Mouse (Mus musculus) G1E (cell line): ENCODE results near the gene Znrf4. TPM values are rescaled to one million over a fixed set of nuclear protein-coding genes. Genes with fewer than 3 reads are reported as not detected.
A peak's percentile ranks its signal among the peaks of the same experiment; 100 is the strongest.

Experiments used
- ATAC-seq: 2 replicates; pipeline ENCODE4 v1.8.0; 2016; ENCODE audit warnings: mild to moderate bottlenecking; ENCODE audit not compliant: insufficient number of reproducible peaks, poor library complexity, low FRiP score, severe bottlenecking; ENCODE audit errors: extremely low read depth
- DNase-seq: peaks from one replicate; pipeline ENCODE4 v3.0.0; 2012; ENCODE audit warnings: low spot score
- H3K27me3 ChIP-seq: 2 replicates; pipeline ENCODE4 v1.6.1; 2012; ENCODE audit warnings: mild to moderate bottlenecking, low read length, inconsistent platforms; ENCODE audit not compliant: insufficient read depth
- H3K36me3 ChIP-seq: replicated peaks from 2 replicates; pipeline ENCODE3; 2012; ENCODE audit warnings: mild to moderate bottlenecking, inconsistent platforms
- H3K4me1 ChIP-seq: 2 replicates; pipeline ENCODE4 v1.6.1; 2012; ENCODE audit warnings: low read depth, low read length, inconsistent platforms, mixed read lengths; ENCODE audit not compliant: insufficient read depth
- H3K4me3 ChIP-seq: 2 replicates; pipeline ENCODE4 v1.5.1; 2012; ENCODE audit warnings: low read depth, mild to moderate bottlenecking, inconsistent platforms, low read length, moderate library complexity, mixed read lengths
- H3K9me3 ChIP-seq: replicated peaks from 2 replicates; pipeline ENCODE4 v1.6.1; 2012; ENCODE audit warnings: inconsistent platforms
- CTCF ChIP-seq: IDR thresholded peaks from 2 replicates; pipeline ENCODE4 v1.5.1; 2012; ENCODE audit warnings: low read depth, low read length, inconsistent platforms, mixed read lengths
- GATA1 ChIP-seq: IDR thresholded peaks from 2 replicates; pipeline ENCODE4 v1.6.1; 2012; ENCODE audit warnings: borderline replicate concordance, low read length, inconsistent platforms, mixed read lengths
- GATA2 ChIP-seq: IDR thresholded peaks from 2 replicates; pipeline ENCODE4 v1.6.1; 2012; ENCODE audit warnings: low read depth, low read length, inconsistent platforms, borderline replicate concordance
- POLR2AphosphoS5 ChIP-seq: IDR thresholded peaks from 2 replicates; pipeline ENCODE4 v1.6.1; 2012; ENCODE audit warnings: low read depth, low read length, inconsistent platforms; ENCODE audit not compliant: insufficient replicate concordance
- TAL1 ChIP-seq: conservative IDR thresholded peaks from 2 replicates; pipeline ENCODE4 v1.6.1; 2012; ENCODE audit warnings: low read depth, low read length, inconsistent platforms, mixed read lengths
- polyA plus RNA-seq: library from polyadenylated mRNA; stranded (reverse); fragments of >175 nt; gene quantifications from 2 replicates; pipeline ENCODE4 v1.2.3, GENCODE M21; 2012
- total RNA-seq, 2 experiments: library from RNA; stranded (forward) in 1 of 2; stranded (reverse) in 1 of 2; fragments of 200-1000 nt in 1 of 2; fragments of >200 nt in 1 of 2; fragmentation: Nextera tagmentation in 1 of 2; gene quantifications; 2 replicates each; pipeline ENCODE4 v1.2.3; 2014 to 2017

Znrf4 gene
- total and polyA plus RNA-seq, 3 experiments = not detected

- Histone ChIP-seq H3K4me1 (peaks cover 58% of the 10 kb centered on the region), H3K27me3 (peaks cover 14% of the 10 kb centered on the region), H3K36me3 (no peaks in the 10 kb centered on the region), H3K4me3 (no peak overlapping the region), H3K9me3 (peaks cover 6% of the 10 kb centered on the region; the same call in 1 of the 2 replicates)
- DNase-seq = no peak
- TF ChIP-seq GATA1 (no peak), POLR2AphosphoS5 (no peak), GATA2 (no peak), TAL1 (no peak)
- no peak for ATAC-seq
These were observed 24.6 kb upstream of the Znrf4 start for GRCm38 (mm10) chr17:56536874-56537273.

GRCm38 (mm10) chr17:56536192-56536591, 24.0 kb upstream of the Znrf4 start:
- TF ChIP-seq POLR2AphosphoS5 = no peak
- no peak for TF ChIP-seq GATA2
- TF ChIP-seq TAL1 = peak; percentile 74
- peak; percentile 84 for ATAC-seq
- Histone ChIP-seq H3K4me1 (peaks cover 53% of the 10 kb centered on the region), H3K9me3 (peaks cover 6% of the 10 kb centered on the region; the same call in 1 of the 2 replicates), H3K27me3 (peaks cover 11% of the 10 kb centered on the region), H3K36me3 (no peaks in the 10 kb centered on the region), H3K4me3 (peak overlapping the region; percentile 13; the same call in 1 of the 2 replicates)
- DNase-seq = peak; percentile 67

GRCm38 (mm10) chr17:56524943-56525342, 12.7 kb upstream of the Znrf4 start:
- H3K27me3 ChIP-seq = no peaks in the 10 kb centered on the region
- H3K4me3 ChIP-seq = no peak overlapping the region
- peak; percentile 97 for ATAC-seq

DNA sequence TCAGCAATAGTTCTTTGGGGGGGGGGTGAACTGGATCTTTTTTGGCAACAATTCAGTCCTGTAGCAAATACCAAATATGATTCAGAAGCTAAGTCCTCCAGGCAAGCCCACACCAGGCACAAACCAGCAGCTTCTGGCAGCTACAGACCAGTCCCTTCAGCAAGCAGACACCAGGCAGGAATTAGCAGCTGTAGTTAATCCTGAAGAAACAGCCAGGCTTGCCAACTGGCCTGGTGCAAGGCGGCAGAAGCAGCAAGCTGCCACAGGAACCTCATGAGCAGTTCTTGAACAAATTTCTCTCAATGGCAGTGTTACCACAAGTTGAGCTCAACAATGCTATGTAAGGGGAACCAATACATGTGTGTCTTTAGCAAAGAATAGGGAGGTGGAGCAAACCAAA, 10.5 kb upstream of the Znrf4 start:
- Histone ChIP-seq H3K27me3 (peaks cover 11% of the 10 kb centered on the region; the same call in 1 of the 2 replicates), H3K4me1 (peaks cover 20% of the 10 kb centered on the region), H3K4me3 (no peak overlapping the region), H3K9me3 (no peaks in the 10 kb centered on the region), H3K36me3 (no peaks in the 10 kb centered on the region)
- TF ChIP-seq CTCF = no peak
- no peak for TF ChIP-seq GATA1
- no peak for TF ChIP-seq POLR2AphosphoS5
- no peak for TF ChIP-seq GATA2
- no peak for TF ChIP-seq TAL1
- ATAC-seq (no peak), DNase-seq (no peak)

More at GRCm38 (mm10) chr17:56524943-56525342, 12.7 kb upstream of the Znrf4 start:
- Histone ChIP-seq H3K4me1 (peaks cover 20% of the 10 kb centered on the region), H3K9me3 (no peaks in the 10 kb centered on the region), H3K36me3 (no peaks in the 10 kb centered on the region)
- TF ChIP-seq POLR2AphosphoS5 = no peak
- TF ChIP-seq TAL1 = peak; percentile 73
- peak; percentile 34 for DNase-seq

DNA sequence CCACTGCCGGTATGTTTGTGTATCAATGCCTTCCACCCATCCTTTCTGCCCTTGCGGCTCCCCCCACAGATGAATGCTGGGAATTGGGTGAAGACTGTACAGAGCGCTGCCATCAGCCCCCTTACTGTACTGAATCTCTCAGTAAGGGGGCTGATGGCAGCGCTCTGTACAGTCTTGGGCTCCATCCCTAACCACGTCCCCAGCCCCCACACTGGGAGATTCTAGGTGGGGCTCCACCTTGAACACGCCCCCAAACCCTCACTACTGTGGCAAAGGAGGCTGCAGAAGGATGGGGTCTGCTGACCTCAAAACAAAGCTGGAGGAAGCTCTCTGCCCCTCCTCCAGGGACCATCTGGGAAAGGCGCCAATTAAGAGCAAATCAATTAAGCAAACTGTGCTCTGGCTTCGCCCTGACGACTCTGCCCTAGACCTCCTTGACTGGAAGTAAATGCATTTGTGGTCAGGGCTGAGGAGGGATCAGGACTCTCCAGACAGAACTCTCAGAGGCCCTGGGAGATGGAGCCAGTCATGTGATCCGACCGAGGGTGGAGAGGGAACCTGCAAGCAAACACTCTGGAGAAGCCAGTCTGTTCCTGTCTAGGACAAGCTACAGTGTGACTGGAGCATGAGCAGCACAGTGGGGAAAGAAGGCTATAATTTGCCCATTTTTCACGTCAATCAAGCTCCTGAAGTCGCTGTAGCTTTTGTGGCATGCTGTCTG, 3.6 kb upstream of the Znrf4 start:
- H3K27me3 ChIP-seq = peaks cover 69% of the 10 kb centered on the region

GRCm38 (mm10) chr17:56514916-56515315, 2.7 kb upstream of the Znrf4 start:
- H3K36me3 ChIP-seq = no peaks in the 10 kb centered on the region
- no peak overlapping the region for H3K4me3 ChIP-seq
- peaks cover 69% of the 10 kb centered on the region for H3K27me3 ChIP-seq
- DNase-seq (no peak), ATAC-seq (no peak)
- TF ChIP-seq GATA2 (no peak), CTCF (no peak), GATA1 (no peak), TAL1 (no peak), POLR2AphosphoS5 (no peak)
- H3K4me1 ChIP-seq = peaks cover 14% of the 10 kb centered on the region
- peaks cover 35% of the 10 kb centered on the region for H3K9me3 ChIP-seq

More for the DNA sequence above, 3.6 kb upstream of the Znrf4 start:
- Histone ChIP-seq H3K4me3 (no peak overlapping the region), H3K36me3 (no peaks in the 10 kb centered on the region), H3K4me1 (peaks cover 14% of the 10 kb centered on the region), H3K9me3 (peaks cover 26% of the 10 kb centered on the region)
- no peak for ATAC-seq
- TF ChIP-seq POLR2AphosphoS5 (no peak), CTCF (no peak), GATA1 (no peak), TAL1 (no peak), GATA2 (no peak)
- DNase-seq = no peak

GRCm38 (mm10) chr17:56514330-56514729, 2.1 kb upstream of the Znrf4 start:
- Histone ChIP-seq H3K9me3 (peaks cover 35% of the 10 kb centered on the region), H3K4me3 (no peak overlapping the region), H3K36me3 (no peaks in the 10 kb centered on the region), H3K27me3 (peaks cover 65% of the 10 kb centered on the region), H3K4me1 (peaks cover 18% of the 10 kb centered on the region)
- TF ChIP-seq CTCF = no peak
- no peak for TF ChIP-seq TAL1
- TF ChIP-seq POLR2AphosphoS5 = no peak
- no peak for TF ChIP-seq GATA2
- no peak for TF ChIP-seq GATA1
- no peak for ATAC-seq
- DNase-seq = no peak
